Mouse (Mus musculus) urinary bladder, postnatal 0 days (tissue): ENCODE measurements around the gene Mdm4. TPM values are rescaled to one million over a fixed set of nuclear protein-coding genes. Genes with fewer than 3 reads are reported as not detected.

Source experiments
- microRNA-seq: library from miRNA; unstranded; fragments of <30 nt; microRNA quantifications from one replicate; pipeline ENCODE4, GENCODE M21; 2016
- polyA plus RNA-seq: library from polyadenylated mRNA; unstranded; fragments of >200 nt; fragmentation: Nextera tagmentation; extraction: Ambion mirVana; gene quantifications from 2 replicates; pipeline ENCODE4 v1.2.1, GENCODE M21; 2015

The Mdm4 gene
- polyA plus RNA-seq, result 12.7 and 13.7 TPM in 2 replicates

DNA sequence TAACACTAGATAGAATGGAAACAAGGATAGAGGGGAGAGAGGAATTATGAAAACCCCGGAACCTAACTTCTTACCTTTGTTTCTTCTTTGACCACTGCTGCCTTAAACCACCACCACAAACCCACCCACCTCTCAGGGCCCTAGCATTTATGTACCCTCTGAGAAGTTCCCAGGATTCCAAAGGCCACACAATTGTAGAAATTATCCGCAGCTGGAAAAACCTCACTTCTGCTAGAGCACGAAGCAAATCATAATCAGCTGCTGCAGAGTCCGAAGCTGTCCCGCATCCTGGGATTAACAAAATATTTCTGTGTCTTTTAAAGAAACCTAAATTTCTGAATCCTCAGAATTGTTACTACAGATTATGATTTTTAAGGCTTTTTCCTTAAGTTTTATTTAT is at the start of gene Mdm4:
Mdm4 (minus strand) TSS at position 101 of the 400 bp plus-strand sequence.

DNA sequence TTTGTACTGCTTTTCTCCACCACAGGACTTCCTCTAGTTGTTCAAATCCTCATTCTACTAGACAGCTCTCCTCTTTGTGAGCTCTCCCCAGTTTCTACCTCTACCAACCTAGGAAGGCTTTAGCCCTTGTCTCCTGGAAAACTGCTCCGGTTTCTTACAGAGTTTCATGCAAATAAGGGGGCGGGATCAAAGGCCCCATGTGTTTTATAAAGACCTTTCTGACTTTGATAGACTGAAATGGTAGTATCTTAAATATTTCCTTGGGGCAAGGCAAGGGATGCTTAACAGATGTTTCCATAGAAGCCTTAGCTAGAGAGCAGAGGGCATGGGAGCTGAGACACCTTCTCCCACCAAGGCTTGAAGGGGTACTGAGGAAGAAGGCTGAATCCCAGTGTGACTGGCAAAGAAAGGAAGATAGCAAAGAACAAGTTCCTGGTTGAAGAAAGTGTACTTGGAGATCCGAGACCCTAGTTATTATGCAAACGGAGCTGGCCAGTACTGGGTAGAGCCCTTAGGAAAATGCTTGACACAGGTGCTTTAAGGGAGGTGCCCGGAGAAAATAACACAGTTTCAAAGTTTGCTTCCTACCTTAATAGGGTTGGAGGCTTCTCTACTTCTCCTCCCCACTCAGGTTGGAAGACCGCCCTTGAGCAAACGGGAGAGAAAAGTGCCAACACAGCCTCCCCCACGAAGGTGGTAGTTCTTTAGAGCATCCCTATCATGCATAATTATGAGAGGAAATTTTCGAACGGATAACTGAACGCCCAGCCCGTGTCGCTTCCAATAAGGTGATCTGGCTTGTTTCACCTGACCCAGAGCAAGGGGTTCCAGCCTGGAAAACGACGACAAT is 14.9 kb upstream of the Mdm4 start, which contains the start of gene Pik3c2b:
Pik3c2b (plus strand) TSS at position 657 of the 850 bp plus-strand sequence.

Small RNA genes lying within 50 kb of the gene (microRNA-seq; reads per million reads assigned to microRNA genes)
- not detected for gene Gm44300

Other genes with a start within 250 kb of the Mdm4 start
- 1.8 TPM in 2 replicates for gene Lrrn2, start 150.3 kb downstream of the Mdm4 start, polyA plus RNA-seq
- 4.6 and 4.9 TPM in 2 replicates for gene Pik3c2b, start 15.1 kb upstream of the Mdm4 start, polyA plus RNA-seq
- 21.4 and 22.9 TPM in 2 replicates for gene Ppp1r15b, start 100.6 kb upstream of the Mdm4 start, polyA plus RNA-seq
- gene Plekha6, start 133.6 kb upstream of the Mdm4 start, polyA plus RNA-seq, result 10.3 and 10.5 TPM in 2 replicates